Mouse (Mus musculus) CH12.LX (cell line): ENCODE results near the gene Krtap4-9.

Experiments
- CTCF ChIP-seq, 2 experiments: IDR thresholded peaks in 1 of 2; conservative IDR thresholded peaks in 1 of 2; 2 replicates each; pipeline ENCODE4 v1.5.1; 2011 to 2012; ENCODE audit warnings: low read depth in 2 of 2, low read length in 2 of 2, improper control_type of control experiment in 1 of 2, inconsistent platforms in 1 of 2, mild to moderate bottlenecking in 1 of 2, moderate library complexity in 1 of 2
- EP300 ChIP-seq: IDR thresholded peaks from 2 replicates; pipeline ENCODE4 v1.6.1; 2011; ENCODE audit warnings: low read length, improper control_type of control experiment
- JUND ChIP-seq: conservative IDR thresholded peaks from 2 replicates; pipeline ENCODE4 v1.6.1; 2011; ENCODE audit warnings: low read depth, low read length, improper control_type of control experiment
- MAFK ChIP-seq: IDR thresholded peaks from 2 replicates; pipeline ENCODE4 v1.6.1; 2011; ENCODE audit warnings: low read length, improper control_type of control experiment; ENCODE audit not compliant: insufficient replicate concordance
- MAZ ChIP-seq: IDR thresholded peaks from 2 replicates; pipeline ENCODE4 v1.6.1; 2012; ENCODE audit warnings: low read depth, mild to moderate bottlenecking, inconsistent platforms, low read length, improper control_type of control experiment, moderate library complexity
- MXI1 ChIP-seq: IDR thresholded peaks from 2 replicates; pipeline ENCODE4 v1.6.1; 2011; ENCODE audit warnings: mild to moderate bottlenecking, low read depth, low read length, improper control_type of control experiment

- TF ChIP-seq CTCF (conservative IDR thresholded peaks at IDR 0.05 in 1 of 2, IDR thresholded peaks at IDR 0.05 in 1 of 2; ENCODE audit: low read depth in 2 of 2, low read length in 2 of 2) (no peak), MAZ (no peak), JUND (no peak), EP300 (no peak), MXI1 (no peak), MAFK (no peak)
Measured at GRCm38 (mm10) chr11:99778401-99778800, 6.6 kb upstream of the Krtap4-9 start.
